Mouse (Mus musculus): ENCODE results near the gene Elavl3. TPM values are rescaled to one million over a fixed set of nuclear protein-coding genes. Genes with fewer than 3 reads are reported as not detected.
"Not testable (repeated sequence)": the region's sequence is repeated elsewhere in the genome, so short reads cannot be mapped to it uniquely, and the experiment has no call there.

Gene Elavl3
- 0.29 and 0.47 TPM in 2 replicates for polyA plus RNA-seq (2012; rRNA removed)

DNA sequence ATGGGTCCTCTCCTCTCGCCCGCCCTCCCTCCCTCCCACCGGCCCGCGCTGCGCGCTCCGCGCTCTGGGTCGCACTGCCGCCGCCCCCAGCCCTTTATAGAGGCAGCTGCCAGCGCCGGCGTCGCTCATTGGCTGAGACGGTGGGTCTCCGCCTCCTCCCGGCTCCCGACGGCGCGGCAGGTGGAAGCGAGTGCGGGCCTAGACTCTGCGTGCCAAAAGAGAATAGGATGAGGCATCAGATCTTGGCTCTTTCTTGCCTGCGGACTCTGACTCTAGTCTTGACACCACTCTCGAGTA, at the start of gene Elavl3:
Gene Elavl3 (minus strand): TSS at position 66 of the 297 bp plus-strand sequence.
- DNase-seq (ENCODE audit: low read depth, low spot score): no peak
- 2% methylated on average over 28 of the region's 28 CpGs for WGBS

DNA sequence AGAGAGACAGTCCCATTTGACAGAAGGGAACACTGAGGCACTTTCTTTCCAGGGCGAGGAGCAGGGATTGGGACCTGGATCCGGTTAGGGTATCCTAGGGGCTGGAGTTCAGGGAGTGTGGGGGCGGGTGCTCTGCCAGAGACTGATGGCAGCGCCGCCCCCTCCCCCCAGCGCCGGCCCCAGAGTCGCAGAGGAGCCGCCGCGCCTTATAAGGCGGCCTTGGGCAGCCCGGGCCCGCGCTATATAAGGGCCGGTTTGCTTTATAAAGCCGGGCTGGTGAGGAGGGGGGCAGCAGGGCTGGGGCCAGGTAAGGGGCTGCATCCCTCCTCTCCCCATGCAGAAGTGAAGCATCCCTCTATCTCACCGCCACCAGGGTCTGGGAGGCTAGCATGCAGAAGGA, 48.1 kb upstream of the Elavl3 start:
- no peak for DNase-seq (ENCODE audit: low read depth, low spot score)
- 6% methylated on average over 18 of the region's 18 CpGs for WGBS

DNA sequence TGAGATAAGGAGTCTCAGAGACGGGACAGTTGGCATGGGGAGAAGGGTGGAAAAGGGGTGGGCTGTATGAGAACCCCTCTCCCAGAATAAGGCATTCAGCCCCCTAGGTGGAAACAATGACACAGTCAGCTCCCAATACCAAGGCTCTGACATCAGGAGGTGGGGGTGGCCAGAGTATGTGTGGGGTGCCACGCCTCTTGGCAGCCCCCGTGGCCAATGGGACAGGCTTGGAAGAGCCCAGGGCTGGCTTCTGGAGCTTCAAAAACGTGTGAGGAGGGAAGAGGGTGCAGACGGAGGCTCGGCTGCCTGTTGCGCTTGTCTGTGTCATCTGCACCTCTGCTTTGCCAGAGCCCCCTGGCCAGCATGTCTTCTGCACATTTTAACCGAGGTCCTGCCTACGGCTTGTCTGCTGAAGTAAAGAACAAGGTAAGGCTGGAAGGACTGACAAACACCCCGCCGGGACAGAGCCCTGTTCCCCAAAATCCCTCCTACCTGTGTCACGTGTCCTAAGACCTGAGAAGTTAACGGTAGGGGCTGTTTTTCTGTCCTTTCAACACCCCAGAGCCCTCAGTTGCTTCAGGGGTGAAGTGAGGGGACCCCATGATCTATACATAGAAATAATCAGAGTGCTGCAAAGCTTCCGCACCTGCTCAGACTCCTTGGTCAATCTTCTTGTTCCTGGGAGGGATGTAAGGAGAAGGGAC, 47.3 kb upstream of the Elavl3 start, which contains the start of gene Cnn1:
Gene Cnn1 (plus strand): TSS at position 224 of the 704 bp plus-strand sequence.
- WGBS: 10% methylated on average over 14 of the region's 14 CpGs
- no peak for DNase-seq (ENCODE audit: low read depth, low spot score)

DNA sequence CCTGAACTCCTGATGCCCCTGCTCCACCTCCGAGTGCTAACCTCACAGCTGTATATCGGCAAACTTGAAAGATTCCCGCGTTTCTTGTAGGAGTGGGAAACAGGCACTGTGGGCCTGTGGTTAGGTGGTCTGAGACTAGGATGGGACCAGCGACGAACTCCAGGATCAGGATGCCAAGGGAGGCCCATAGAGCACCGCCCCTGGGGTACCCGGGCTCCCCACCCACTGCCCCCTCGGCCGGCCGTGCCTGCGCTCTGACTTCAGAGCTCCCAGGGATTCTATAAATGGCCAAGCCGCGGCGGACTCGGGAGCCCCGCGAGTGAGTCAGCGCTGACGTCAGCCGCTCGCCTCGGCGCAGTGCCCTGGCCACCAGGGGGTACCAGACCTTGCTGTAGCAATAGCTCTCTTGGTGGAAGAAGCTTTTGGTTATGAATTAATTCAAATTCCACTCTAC, 44.1 kb upstream of the Elavl3 start:
- WGBS: 1% methylated on average over 24 of the region's 24 CpGs
- DNase-seq (ENCODE audit: low read depth, low spot score): no peak

DNA sequence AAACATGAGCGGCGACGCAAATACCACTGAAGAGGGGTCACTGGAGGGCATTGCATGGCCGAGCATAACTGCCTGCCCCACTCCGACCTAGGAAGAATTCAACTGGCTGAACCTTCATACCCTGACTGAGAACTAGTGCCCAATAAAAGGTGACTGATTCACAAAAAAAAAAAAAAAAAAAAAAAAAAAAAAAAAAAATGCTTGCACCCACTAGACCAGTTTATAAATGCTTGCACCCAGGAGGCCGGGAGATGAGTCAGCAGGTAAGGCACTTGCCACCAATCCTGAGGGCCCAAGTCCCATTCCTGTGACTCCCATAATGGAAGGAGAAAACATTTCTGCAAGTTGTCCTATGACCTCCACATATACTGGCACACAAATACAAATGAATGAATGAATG, 40.9 kb upstream of the Elavl3 start:
- DNase-seq (ENCODE audit: low read depth, low spot score): no peak
- 62% methylated on average over 6 of the region's 6 CpGs for WGBS

DNA sequence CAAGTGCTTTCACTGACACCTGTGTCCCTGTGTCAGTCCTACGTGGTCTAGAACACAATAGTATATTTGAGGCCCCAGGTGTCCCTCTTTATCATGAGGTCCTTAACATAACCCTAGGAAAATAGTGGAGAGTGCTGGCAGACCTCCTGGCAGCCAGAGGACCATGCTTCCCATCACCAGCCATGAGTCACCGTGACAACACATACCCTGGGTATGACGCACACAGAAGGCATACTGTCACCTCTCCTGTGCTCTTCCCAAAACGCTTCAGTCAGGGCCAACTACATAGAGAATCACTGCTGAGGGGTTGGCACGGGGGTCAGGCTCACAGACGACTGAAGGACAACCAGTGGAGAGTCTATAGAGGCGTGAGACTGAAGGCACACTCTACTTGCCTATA, 38.2 kb upstream of the Elavl3 start:
- 75% methylated on average over 7 of the region's 7 CpGs for WGBS
- DNase-seq (ENCODE audit: low read depth, low spot score): no peak

DNA sequence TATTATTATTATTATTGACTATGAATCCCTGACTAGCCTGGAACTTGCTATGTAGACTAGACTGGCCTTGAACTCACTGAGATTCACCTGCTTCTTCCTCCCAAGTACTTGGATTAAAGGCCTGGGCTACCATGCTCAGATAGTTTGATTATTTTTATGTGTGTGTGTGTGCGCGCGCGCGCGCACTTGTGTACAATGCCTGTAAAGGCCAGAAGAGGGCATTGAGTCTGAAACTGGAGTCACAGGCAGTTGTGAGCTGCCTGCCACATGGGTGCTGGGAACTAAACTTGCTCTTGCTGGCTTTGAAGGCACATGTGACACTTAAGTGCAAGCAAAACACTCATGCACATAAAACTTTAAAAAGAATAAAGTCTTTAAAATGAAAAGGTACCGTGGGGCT, 37.5 kb upstream of the Elavl3 start:
- DNase-seq (ENCODE audit: low read depth, low spot score): no peak
- WGBS: 98% methylated on average over 7 of the region's 7 CpGs

DNA sequence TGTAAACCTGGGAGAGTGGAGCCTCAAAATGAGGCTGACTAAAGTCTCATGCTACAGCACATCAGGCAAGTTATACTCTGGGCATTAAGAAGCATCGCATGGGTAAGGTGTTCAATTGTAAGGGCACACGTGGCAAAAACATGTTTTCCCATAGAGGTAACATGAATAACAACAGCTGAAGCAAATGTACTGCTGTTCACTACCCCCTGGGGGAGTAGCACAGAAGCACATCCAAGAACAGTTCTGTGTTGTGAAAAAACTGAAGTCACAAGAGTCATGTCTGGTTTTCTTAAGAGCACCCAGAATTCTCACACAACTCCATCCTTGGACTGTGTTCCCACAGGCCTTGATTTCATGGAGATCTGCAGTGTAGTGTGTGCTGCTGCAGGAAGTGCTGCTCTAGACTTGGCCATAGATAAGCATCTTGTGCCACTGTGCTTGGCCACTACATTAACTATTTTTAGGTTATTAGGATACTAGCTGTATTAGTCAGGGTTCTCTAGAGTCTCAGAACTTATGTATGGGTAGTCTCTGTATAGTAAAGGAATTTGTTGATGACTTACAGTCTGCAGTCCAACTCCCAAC, 35.3 kb upstream of the Elavl3 start:
- WGBS: 85% methylated on average over 2 of the region's 2 CpGs
- no peak for DNase-seq (ENCODE audit: low read depth, low spot score)

DNA sequence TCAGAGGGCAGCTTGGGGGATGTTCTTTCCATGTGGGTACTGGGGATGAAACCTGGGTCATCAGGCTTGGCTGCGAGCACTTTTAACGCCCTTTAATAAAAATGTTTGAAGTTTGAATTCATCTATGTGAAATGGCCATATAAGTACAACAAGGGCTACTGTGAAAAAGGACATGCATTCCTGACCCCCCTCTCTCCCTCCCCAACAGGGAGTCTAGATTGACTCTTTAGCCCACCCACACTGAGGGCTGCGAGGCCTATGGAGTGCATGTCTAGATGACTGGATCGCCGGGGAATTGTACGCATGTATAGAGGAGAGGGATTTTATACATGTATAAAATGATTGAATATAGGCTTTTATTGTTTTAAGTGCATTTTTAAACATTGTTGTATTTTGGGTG, 34.2 kb upstream of the Elavl3 start:
- 66% methylated on average over 6 of the region's 6 CpGs for WGBS

DNA sequence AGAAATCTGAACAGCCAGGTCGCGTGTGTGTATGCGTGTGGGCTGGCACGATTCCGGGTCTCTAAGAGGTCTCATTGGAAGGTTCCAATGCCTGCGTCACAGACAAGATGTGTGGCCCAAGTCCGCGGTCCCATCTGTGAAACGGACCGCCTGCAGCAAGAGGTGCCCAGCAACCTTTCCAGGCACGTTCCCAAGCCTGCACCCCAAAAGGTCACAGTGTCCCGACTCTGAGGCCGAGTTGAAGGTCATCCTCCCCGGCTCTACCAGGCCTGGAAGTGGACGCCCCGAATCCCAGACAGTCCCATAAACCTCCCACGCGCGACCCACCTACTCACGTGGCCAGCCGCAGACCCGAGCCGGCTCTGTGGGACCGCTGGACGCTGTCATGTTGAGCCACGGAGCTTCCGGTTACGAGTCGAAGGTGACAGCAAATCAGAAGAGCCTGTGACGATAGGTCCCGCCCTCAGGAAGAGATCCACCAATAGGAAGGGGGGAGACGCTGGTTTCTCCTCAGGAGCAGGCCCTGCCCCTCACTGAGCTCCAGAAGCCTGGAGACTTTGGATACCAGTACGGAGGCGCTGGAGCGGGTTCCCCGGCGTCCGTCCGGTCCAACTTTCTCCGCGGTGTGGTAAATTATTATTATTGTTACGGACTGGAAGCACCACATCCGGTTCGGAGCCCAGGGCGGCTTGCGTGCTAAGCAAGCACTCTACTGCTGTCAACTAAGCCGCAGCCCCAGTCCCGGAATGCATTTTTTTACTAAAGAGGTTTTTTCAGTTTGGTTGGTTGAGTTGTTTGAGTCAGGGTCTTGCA, 33.4 kb upstream of the Elavl3 start, which contains the start of gene Ecsit:
Gene Ecsit (minus strand): TSS at position 417 of the 813 bp plus-strand sequence.
- DNase-seq (ENCODE audit: low read depth, low spot score): peak; percentile 96

More for the DNA sequence above, 34.2 kb upstream of the Elavl3 start:
- DNase-seq (ENCODE audit: low read depth, low spot score): no peak

DNA sequence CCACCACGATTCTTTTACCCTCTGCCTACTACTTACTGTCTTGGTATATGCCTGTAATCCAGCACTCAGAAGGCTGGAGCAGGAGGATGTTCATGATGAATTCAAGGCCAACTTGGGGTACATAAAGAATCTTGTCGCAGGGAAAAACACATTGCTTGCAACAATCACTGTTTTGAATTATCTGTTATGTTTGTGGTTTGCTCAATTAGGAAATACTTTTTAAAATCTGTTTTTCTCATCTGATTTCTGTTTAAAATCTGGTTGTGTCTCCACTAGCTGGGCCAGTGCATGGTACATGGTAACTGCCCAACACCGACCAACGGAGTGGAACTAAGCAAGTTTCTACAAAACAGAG, 32.8 kb upstream of the Elavl3 start:
- DNase-seq (ENCODE audit: low read depth, low spot score): no peak
- 10% methylated on average over 4 of the region's 4 CpGs for WGBS

More for the DNA sequence above, 33.4 kb upstream of the Elavl3 start, which contains the start of gene Ecsit:
- WGBS: under 1% methylated on average over 48 of the region's 48 CpGs

DNA sequence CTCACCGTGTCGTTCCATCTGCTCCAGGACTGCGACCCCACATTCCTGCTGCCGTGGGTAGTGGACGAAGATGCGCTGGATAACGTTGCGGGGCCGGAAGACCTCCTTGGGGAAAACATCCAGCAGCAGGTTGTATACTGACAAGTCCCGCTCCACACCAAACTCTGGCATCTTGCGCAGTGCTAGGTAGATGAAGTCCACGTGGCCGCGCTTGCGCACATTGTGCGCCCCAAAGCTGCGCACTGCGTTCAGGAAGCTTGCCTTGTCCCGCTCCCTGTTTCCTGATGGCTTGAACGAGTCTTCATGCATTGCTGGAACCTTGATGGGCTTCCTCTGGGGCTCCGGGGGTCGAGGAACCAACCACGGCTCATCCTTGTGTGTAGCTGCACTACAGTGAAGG, 24.4 kb upstream of the Elavl3 start:
- WGBS: 95% methylated on average over 23 of the region's 23 CpGs

DNA sequence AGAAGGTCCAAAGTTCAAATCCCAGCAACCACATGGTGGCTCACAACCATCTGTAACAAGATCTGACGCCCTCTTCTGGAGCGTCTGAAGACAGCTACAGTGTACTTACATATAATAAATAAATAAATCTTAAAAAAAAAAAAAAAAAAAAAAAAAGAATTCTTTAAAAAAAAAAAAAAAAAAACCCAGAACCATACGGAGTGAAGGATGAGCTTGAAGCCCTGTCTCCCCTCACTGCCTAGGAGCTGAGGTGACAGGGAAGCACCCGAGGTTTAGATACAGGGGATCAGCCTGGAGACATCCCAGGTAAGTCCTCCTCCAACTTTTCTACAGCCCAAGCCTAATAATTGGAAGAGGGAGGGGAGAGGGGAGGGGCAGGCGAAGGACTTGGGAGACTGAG, 24.0 kb upstream of the Elavl3 start:
- not testable (repeated sequence) for DNase-seq (ENCODE audit: low read depth, low spot score)
- 76% methylated on average over 5 of the region's 5 CpGs for WGBS

More for the DNA sequence above, 24.4 kb upstream of the Elavl3 start:
- no peak for DNase-seq (ENCODE audit: low read depth, low spot score)

DNA sequence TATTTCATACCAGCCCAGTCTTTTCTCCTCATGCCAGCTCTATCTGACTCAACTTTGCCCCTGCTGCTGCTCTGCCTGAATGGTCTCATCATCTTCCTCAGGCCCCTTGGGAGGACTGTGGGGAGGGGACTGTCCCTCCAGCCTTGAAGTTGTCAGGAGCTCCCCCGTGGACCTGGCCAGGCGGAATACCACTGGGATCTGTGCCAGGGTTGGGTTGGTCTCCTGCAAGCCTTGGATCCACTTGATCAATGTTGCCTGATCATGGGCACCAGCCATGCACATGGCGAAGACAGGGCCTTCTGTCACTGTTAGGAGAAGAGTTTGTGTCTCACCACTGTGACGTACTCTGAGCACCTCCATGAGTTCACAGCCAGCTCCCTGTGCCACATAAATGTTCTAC, 20.5 kb upstream of the Elavl3 start:
- DNase-seq (ENCODE audit: low read depth, low spot score): no peak
- 87% methylated on average over 4 of the region's 4 CpGs for WGBS

DNA sequence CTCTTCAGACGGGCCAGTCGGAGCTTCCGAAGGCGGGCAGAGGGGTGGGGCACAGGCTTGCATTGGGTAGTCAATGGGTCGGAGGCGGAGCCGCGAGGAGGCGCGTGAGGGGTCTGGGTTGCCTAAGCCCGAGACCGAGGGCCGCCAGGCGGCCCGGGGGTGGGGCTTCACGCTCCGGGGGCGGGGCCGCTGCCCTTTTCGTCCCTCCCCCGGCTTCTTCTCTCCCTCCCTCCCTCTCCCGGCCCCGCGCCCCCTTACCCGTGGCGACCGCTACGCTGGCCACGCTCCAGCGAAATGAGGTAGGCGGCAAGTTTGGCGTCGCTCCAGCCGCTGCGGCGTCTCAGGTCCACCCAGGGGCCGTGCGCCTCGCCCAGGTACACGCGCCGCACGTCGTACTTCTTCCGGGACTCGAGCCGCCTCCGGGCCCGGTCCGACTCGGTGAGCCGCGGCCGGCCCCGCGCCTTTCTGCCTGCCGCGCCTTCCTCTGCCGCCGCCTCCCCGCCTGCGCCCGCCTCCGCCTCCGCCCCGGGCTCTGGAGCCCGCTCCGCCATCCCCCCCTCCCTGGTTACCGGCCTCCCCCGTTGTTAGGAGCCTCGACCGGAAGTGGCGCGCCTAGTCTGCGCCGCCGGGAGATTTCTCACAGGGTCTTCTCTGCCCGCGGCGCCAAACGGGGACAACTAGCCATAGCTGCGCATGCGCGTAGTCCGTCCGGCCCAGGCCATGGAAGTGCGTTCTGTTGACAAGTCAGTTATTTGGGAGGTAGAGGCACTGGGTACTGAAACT, 19.2 kb upstream of the Elavl3 start, which contains the start of the genes Gm49318 and Zfp653:
Gene Gm49318 (minus strand): TSS at position 469 of the 783 bp plus-strand sequence.
Gene Zfp653 (minus strand): TSS at position 586 of the 783 bp plus-strand sequence.
- peak; percentile 84 for DNase-seq (ENCODE audit: low read depth, low spot score)
- under 1% methylated on average over 79 of the region's 87 CpGs for WGBS

DNA sequence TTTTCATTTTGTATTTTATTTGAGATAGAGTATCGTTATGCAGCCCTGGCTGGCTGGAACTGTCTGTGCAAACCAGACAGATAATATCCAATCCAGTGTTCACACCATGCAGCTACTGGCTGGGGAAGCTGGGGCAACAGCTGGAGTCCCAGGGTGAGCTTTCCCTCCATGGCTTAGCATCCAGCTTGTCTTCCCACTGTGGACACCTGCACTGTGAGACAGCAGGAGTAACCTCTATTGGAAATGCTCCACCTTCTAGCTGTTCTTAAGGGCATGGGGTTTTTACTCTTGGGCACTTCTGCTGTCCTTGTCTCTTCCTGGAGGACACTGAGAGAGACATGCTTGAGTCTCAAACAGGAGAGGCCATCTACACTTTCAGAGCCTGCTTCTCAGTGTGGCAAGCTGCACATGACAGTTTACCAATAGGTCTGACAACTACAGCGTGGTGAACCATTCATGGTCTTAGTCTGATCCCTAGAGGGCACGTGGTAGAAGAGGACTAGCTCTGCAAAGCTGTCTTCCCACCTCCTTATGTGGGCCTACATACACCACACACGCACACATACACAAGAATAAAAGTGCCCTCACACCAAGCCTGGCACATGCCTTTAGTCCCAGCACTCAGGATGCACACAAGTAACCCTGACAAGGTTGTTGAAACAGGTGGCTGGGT, 18.2 kb upstream of the Elavl3 start:
- 58% methylated on average over 4 of the region's 4 CpGs for WGBS
- no peak for DNase-seq (ENCODE audit: low read depth, low spot score)

DNA sequence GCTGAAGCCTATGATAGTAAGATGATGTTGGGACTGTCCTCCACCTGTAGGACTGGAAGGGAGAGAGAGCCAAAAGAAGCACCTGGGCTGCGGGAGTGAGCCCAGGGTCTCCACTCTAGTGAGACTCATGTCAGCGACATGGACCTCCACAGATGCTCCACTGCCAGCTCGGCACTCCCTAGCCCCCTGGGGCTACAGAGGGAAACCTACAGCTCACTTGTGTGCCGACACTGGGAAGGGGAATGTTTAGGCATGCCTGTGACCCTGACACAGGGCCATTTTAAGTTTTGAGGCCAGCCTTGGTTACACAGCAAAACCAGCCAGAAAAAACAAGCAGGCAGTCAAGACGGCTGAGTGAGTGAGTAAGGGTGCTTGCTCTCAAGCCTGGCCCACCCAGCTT, 15.4 kb upstream of the Elavl3 start:
- WGBS: 91% methylated on average over 5 of the region's 5 CpGs
- no peak for DNase-seq (ENCODE audit: low read depth, low spot score)

DNA sequence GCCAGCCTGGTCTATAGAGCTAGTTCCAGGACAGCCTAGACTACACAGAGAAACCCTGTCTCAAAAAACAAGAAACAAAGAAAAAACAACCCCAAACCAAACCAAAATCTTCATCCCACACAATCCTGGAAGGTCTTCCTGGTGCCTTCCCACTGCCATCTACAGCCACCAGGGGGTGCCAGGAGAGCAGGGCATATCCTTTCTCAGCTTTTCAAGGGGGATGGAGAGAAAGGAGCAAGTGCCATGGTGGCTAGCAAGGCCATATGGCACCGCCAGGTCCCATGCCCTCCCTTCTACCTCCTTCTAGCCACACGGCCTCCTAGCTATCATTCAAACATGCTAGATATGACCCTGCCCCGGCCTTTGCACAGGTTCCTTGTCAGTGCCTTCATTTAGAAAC, 14.6 kb upstream of the Elavl3 start:
- WGBS: 69% methylated on average over 3 of the region's 3 CpGs
- no peak for DNase-seq (ENCODE audit: low read depth, low spot score)

DNA sequence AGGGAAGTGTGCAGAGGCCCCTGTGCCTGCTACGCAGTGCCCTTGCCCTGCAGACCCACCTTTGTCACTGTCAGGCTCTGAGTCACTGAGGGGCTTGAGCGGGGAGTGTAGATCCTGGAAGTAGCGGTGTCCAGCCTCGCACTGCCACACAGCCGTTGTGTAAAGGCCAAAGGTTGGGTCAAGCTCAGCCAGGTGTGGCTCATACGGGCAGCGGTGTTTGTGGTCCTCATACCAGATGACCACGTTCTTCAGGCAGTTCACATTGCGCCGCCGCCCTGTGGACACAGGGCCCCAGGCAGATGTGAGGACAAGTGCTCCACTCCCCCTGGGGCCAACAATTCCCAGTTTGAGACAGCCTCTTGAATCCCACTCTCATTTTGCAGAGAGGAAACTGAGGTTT, 13.8 kb upstream of the Elavl3 start:
- DNase-seq (ENCODE audit: low read depth, low spot score): no peak
- WGBS: 88% methylated on average over 11 of the region's 11 CpGs

All from large intestine, adult 2 months (tissue).